In genomic region chr19:11819800-11820199, GRCm38 (mm10) we compare ENCODE assay signal across 8 mouse cellular contexts. TPM values are rescaled to one million over a fixed set of nuclear protein-coding genes. Genes with fewer than 3 reads are reported as not detected.
A peak's percentile ranks its signal among the peaks of the same experiment; 100 is the strongest.
DNase-seq lines count a peak whose midpoint lies in the region; ATAC-seq and TF ChIP-seq lines count a peak whose summit lies in the region.

No protein-coding gene starts in this region.

- no peaks in the 10 kb centered on the region for H3K36me3 ChIP-seq in limb, embryonic 14.5 days (ENCODE audit: control insufficient read depth, insufficient read depth, low read length)
- H3K36me3 ChIP-seq in midbrain, embryonic 15.5 days (replicated peaks): no peaks in the 10 kb centered on the region

- peak overlapping the region; percentile 93 for H3K4me2 ChIP-seq in limb, embryonic 14.5 days (replicated peaks; ENCODE audit: low read depth, low read length, severe bottlenecking)
- H3K4me2 ChIP-seq in midbrain, embryonic 15.5 days: peak overlapping the region; percentile 91

- H3K9ac ChIP-seq in limb, embryonic 14.5 days (ENCODE audit: low read depth, low read length, severe bottlenecking): no peak overlapping the region
- no peak overlapping the region for H3K9ac ChIP-seq in midbrain, embryonic 15.5 days

- TF ChIP-seq POLR2A in cortical plate, adult 2 months (IDR thresholded peaks at IDR 0.05; ENCODE audit: extremely low read depth, insufficient read depth, low read length): no peak
- TF ChIP-seq POLR2A in limb, embryonic 14.5 days (IDR thresholded peaks at IDR 0.05; ENCODE audit: borderline replicate concordance, extremely low read depth, insufficient read depth, insufficient read length): no peak

- ATAC-seq in limb, embryonic 14.5 days (ENCODE audit: low FRiP score, low read depth): peak; percentile 61; the same call in 1 of the 2 replicates
- peak; percentile 70 for ATAC-seq in midbrain, embryonic 15.5 days (replicated peaks)
- no peak for ATAC-seq in erythroid progenitor cell, adult 5-6 weeks (replicated peaks; ENCODE audit: low FRiP score, poor library complexity, severe bottlenecking)

- TF ChIP-seq CTCF in cortical plate, adult 2 months (IDR thresholded peaks at IDR 0.05; ENCODE audit: extremely low read depth, insufficient read depth, low read length): peak; percentile 31; the same call in 1 of the 2 replicates

- no peaks in the 10 kb centered on the region for H3K9me3 ChIP-seq in limb, embryonic 14.5 days (ENCODE audit: control insufficient read depth, low read length)
- no peaks in the 10 kb centered on the region for H3K9me3 ChIP-seq in midbrain, embryonic 15.5 days

- no peak overlapping the region for H3K27ac ChIP-seq in cortical plate, adult 2 months (ENCODE audit: insufficient read depth, low read length)
- H3K27ac ChIP-seq in limb, embryonic 14.5 days (replicated peaks; ENCODE audit: low read depth, low read length): no peak overlapping the region
- no peak overlapping the region for H3K27ac ChIP-seq in midbrain, embryonic 15.5 days

- peak overlapping the region; percentile 61 for H3K4me3 ChIP-seq in cortical plate, adult 2 months (ENCODE audit: insufficient read depth, low read length)
- peak overlapping the region; percentile 58 for H3K4me3 ChIP-seq in limb, embryonic 14.5 days (replicated peaks; ENCODE audit: low read length)
- H3K4me3 ChIP-seq in midbrain, embryonic 15.5 days: peak overlapping the region; percentile 90

- peaks cover 4% of the 10 kb centered on the region; the same call in 1 of the 2 replicates for H3K4me1 ChIP-seq in cortical plate, adult 2 months (ENCODE audit: control insufficient read depth, insufficient read depth, low read length)
- no peaks in the 10 kb centered on the region; the same call in 1 of the 2 replicates for H3K4me1 ChIP-seq in limb, embryonic 14.5 days (ENCODE audit: control insufficient read depth, insufficient read depth, low read length)
- H3K4me1 ChIP-seq in midbrain, embryonic 15.5 days: peaks cover 24% of the 10 kb centered on the region

- peak; percentile 79 to 84 for DNase-seq in adrenal gland, adult 18-20 months (ENCODE audit: low spot score in 2 of 2)
- DNase-seq in heart, adult 11 months: peak; percentile 98
- peak; percentile 72 for DNase-seq in kidney, adult 11 months
- DNase-seq in limb, embryonic 14.5 days (ENCODE audit: low spot score): peak; percentile 71
- DNase-seq in spleen, adult 18-20 months: peak; percentile 53 to 75

- WGBS in limb, embryonic 14.5 days: under 1% methylated on average over 15 of the region's 15 CpGs
- under 1% methylated on average over 15 of the region's 15 CpGs for WGBS in midbrain, embryonic 15.5 days

- peaks cover 52% of the 10 kb centered on the region for H3K27me3 ChIP-seq in limb, embryonic 14.5 days (ENCODE audit: control insufficient read depth, insufficient read depth, low read length)
- 0 out of 2 replicates have a peak, but pooled peaks cover 3% of the 10 kb centered on the region for H3K27me3 ChIP-seq in midbrain, embryonic 15.5 days (replicated peaks)

RNA-seq across cellular contexts. Expression of gene Stx3, which starts 0.6 kb away (rescaled TPM):
- total RNA-seq in adrenal gland, adult 18-20 months (2021): 1 to 10 TPM; 6.9 to 9.5 TPM
- polyA plus RNA-seq in cortical plate, adult 2 months (2012; rRNA removed): 46.4 and 56.4 TPM in 2 replicates
- polyA plus RNA-seq in limb, embryonic 14.5 days (2012; rRNA removed): 3.9 and 5.2 TPM in 2 replicates
- polyA plus RNA-seq in limb, embryonic 14.5 days (2014; fragmentation: Nextera tagmentation; extraction: Ambion mirVana): 6.7 and 7.9 TPM in 2 replicates
- polyA plus RNA-seq in midbrain, embryonic 15.5 days (2015; fragmentation: Nextera tagmentation; extraction: Ambion mirVana): 28.9 and 34.2 TPM in 2 replicates
- 2.2 TPM in 1 of 2 replicates, not detected in the other for total RNA-seq in erythroid progenitor cell, adult 5-6 weeks (2015; ENCODE audit: low replicate concordance)
- 0.39 and 6.0 TPM in 2 replicates for total RNA-seq in erythroid progenitor cell, adult 5-6 weeks (2017; ENCODE audit: low replicate concordance)

RNA-seq across cellular contexts. Expression of gene Olfr1417, which starts 19.2 kb away (rescaled TPM):
- not detected for total RNA-seq in adrenal gland, adult 18-20 months (2021)
- not detected in 2 replicates for polyA plus RNA-seq in cortical plate, adult 2 months (2012; rRNA removed)
- not detected in 2 replicates for polyA plus RNA-seq in limb, embryonic 14.5 days (2012; rRNA removed)
- polyA plus RNA-seq in limb, embryonic 14.5 days (2014; fragmentation: Nextera tagmentation; extraction: Ambion mirVana): not detected in 2 replicates
- polyA plus RNA-seq in midbrain, embryonic 15.5 days (2015; fragmentation: Nextera tagmentation; extraction: Ambion mirVana): 0.09 TPM in 1 of 2 replicates, not detected in the other
- not detected in 2 replicates for total RNA-seq in erythroid progenitor cell, adult 5-6 weeks (2015; ENCODE audit: low replicate concordance)
- total RNA-seq in erythroid progenitor cell, adult 5-6 weeks (2017; ENCODE audit: low replicate concordance): not detected in 2 replicates

RNA-seq across cellular contexts. Expression of gene Olfr1418, which starts 41.1 kb away (rescaled TPM):
- total RNA-seq in adrenal gland, adult 18-20 months (2021): not detected
- not detected in 2 replicates for polyA plus RNA-seq in cortical plate, adult 2 months (2012; rRNA removed)
- polyA plus RNA-seq in limb, embryonic 14.5 days (2012; rRNA removed): not detected in 2 replicates
- not detected in 2 replicates for polyA plus RNA-seq in limb, embryonic 14.5 days (2014; fragmentation: Nextera tagmentation; extraction: Ambion mirVana)
- polyA plus RNA-seq in midbrain, embryonic 15.5 days (2015; fragmentation: Nextera tagmentation; extraction: Ambion mirVana): not detected in 2 replicates
- not detected in 2 replicates for total RNA-seq in erythroid progenitor cell, adult 5-6 weeks (2015; ENCODE audit: low replicate concordance)
- not detected in 2 replicates for total RNA-seq in erythroid progenitor cell, adult 5-6 weeks (2017; ENCODE audit: low replicate concordance)

RNA-seq across cellular contexts. Expression of gene Mrpl16, which starts 49.6 kb away (rescaled TPM):
- 10 to 100 TPM; 63.6 to 72.3 TPM for total RNA-seq in adrenal gland, adult 18-20 months (2021)
- polyA plus RNA-seq in cortical plate, adult 2 months (2012; rRNA removed): 38.9 and 39.5 TPM in 2 replicates
- polyA plus RNA-seq in limb, embryonic 14.5 days (2012; rRNA removed): 19.0 and 30.3 TPM in 2 replicates
- polyA plus RNA-seq in limb, embryonic 14.5 days (2014; fragmentation: Nextera tagmentation; extraction: Ambion mirVana): 49.4 and 50.7 TPM in 2 replicates
- 40.9 and 42.7 TPM in 2 replicates for polyA plus RNA-seq in midbrain, embryonic 15.5 days (2015; fragmentation: Nextera tagmentation; extraction: Ambion mirVana)
- total RNA-seq in erythroid progenitor cell, adult 5-6 weeks (2015; ENCODE audit: low replicate concordance): 19.8 and 21.0 TPM in 2 replicates
- 6.8 and 22.5 TPM in 2 replicates for total RNA-seq in erythroid progenitor cell, adult 5-6 weeks (2017; ENCODE audit: low replicate concordance)

RNA-seq across cellular contexts. Expression of gene Olfr1419, which starts 55.1 kb away (rescaled TPM):
- total RNA-seq in adrenal gland, adult 18-20 months (2021): not detected
- polyA plus RNA-seq in cortical plate, adult 2 months (2012; rRNA removed): 0.13 and 0.15 TPM in 2 replicates
- polyA plus RNA-seq in limb, embryonic 14.5 days (2012; rRNA removed): 0.06 TPM in 1 of 2 replicates, not detected in the other
- polyA plus RNA-seq in limb, embryonic 14.5 days (2014; fragmentation: Nextera tagmentation; extraction: Ambion mirVana): not detected in 2 replicates
- polyA plus RNA-seq in midbrain, embryonic 15.5 days (2015; fragmentation: Nextera tagmentation; extraction: Ambion mirVana): 0.05 TPM in 1 of 2 replicates, not detected in the other
- total RNA-seq in erythroid progenitor cell, adult 5-6 weeks (2015; ENCODE audit: low replicate concordance): not detected in 2 replicates
- total RNA-seq in erythroid progenitor cell, adult 5-6 weeks (2017; ENCODE audit: low replicate concordance): not detected in 2 replicates
